Mouse (Mus musculus): ENCODE results near the gene Gps2. TPM values are rescaled to one million over a fixed set of nuclear protein-coding genes. Genes with fewer than 3 reads are reported as not detected.
"Not testable (repeated sequence)": the region's sequence is repeated elsewhere in the genome, so short reads cannot be mapped to it uniquely, and the experiment has no call there.

Gene Gps2
- total RNA-seq, 2 experiments from 2014 or later: 26.2 to 27.5 TPM

DNA sequence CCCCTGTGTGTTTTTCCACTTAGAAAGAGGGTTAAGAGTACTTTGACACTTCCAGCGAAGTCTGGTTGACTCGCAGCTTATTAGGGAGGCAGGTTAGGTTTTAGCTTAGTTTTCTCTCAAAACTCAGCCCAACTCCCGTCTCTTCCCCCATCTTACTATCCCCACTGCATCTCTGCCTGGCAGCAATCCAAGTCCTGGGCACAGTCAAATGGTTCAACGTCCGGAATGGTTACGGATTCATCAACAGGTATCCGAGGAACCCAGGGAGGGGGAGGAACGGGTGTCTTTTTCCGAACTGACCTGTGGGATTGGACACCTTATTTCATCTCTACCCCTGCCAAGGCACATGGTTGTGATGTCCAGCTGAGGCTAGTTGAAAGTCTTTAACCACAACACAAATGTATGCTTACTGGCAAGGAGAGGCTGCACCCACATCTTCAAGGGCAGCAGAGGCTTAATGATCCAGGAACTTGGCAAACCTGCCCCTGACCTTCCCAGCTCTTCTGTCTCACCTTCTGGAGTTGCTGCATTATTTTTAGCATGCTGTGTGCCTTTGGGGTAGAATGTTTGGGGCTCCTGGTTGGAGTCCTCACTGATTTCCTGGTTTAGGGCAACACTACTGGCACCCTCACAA is 23.1 kb downstream of the Gps2 start:
- DNase-seq: peak in 1 of 2 experiments; percentile 60

DNA sequence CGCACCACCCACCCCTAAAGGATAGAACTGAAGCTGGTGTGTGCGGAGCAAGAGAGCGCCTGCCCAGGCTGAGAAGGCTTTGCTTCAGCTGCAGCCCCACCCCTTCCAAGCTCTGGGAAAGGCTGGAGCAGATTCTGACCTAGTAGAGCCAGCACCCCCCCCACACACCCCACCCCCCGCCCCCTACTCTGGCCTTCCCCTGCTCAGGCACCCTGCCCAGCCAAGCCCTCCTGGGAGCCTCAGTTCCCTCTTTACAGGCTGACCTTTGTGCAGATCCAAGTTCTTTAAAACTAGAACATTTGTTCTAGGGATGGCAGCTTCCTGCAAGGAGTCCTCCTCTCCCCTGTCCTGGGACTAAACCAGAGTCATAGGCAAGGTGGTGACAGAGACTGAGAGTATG is 23.7 kb downstream of the Gps2 start:
- peak; percentile 71 to 76 for DNase-seq

DNA sequence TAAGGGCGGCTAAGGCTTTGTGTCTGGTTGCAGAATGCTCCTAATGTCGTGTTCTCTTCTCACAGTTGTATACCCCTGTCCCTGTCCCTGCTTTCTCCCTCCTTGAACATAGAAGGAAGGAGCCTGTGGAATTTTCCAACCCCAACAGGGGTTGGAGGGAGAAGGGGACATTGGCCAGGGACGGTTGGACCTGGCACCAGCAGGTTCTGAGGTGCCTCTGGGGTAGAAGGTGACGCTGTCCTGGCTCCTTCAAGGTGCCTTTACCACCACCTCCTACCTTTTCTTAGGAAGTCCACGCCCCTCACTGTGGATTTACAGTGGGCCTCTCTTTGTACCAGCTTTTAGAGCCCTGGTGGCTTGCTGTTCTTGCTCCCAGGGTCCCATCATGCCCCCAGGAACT is 24.1 kb downstream of the Gps2 start:
- no peak for DNase-seq

DNA sequence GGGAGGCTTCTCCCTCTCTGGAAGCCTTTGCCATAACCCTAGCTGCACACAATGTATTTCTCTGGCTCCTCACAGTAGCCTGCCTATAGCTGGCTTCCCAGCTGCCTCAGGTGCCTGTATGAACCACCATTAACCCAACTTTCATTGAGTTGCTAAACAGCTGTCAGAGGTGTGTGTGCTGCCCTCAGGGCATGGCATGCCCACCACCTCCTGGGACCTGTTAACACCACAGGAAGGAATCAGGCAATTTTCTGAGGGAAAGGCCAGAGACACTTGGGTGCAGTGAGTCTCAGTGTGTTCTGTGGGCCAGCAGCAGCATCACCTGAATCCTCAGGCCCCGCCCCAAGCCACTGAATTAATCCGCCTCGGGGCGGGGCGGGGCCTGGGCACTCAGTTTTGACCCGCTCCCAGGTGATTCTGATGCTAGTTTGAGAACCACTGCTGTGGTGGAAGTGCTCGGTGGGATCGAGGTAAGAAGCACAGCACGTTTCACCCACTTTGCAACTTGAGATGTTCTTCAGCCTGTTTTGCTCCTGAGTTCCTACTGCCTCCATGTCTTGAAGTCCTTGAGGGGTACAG is 24.8 kb downstream of the Gps2 start:
- DNase-seq: no peak

DNA sequence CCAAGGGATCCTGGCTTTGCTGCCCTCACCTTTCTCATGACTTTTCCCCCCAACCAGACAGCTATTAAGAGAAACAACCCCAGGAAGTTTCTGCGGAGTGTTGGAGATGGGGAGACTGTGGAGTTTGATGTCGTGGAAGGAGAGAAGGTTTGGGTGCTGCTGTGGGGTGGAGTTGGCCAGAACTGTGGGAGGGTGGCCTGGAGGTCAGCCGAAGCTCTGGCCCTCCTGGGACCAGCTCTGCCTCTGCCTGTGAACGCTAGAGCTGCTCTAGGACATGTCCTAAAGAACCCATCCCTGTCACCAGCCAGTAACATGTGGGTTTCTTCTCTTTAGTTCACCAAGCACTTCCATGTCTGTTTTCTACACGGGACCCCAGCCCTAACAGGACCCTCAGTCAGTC is 25.5 kb downstream of the Gps2 start:
- DNase-seq: peak; percentile 31 to 33

DNA sequence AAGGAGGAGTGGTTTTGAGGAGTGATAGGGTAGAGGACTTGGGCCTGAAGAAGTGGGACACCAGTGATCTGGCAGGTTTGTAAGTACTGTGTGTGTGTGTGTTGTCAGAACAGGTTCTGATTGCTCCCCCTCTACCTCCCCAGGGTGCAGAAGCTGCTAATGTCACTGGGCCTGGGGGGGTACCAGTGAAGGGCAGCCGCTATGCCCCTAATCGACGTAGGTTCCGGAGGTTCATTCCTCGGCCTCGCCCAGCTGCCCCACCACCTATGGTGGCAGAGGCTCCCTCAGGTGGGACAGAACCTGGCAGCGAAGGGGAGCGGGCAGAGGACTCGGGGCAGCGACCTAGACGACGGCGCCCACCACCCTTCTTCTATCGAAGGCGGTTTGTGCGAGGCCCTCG is 26.0 kb downstream of the Gps2 start:
- DNase-seq: no peak

DNA sequence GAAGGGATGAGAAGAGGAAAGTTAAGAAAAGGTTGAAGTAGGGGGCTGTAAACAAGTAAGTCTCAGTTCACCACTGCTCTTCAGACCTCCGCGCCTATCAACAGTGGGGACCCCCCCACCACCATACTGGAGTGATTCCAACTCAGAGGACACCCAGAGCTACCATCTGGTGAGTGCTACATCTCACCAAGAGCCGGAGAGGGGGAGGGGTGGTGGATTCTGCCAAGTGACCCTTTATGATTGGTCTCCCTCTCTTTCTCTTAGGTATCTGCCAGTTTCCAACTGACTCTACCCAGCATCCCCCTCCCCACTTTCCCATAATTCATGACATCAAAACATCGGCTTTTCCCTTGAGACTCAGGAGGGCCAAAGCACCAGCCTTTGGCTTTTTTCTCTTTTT is 27.3 kb downstream of the Gps2 start:
- DNase-seq: peak in 1 of 2 experiments; percentile 21

DNA sequence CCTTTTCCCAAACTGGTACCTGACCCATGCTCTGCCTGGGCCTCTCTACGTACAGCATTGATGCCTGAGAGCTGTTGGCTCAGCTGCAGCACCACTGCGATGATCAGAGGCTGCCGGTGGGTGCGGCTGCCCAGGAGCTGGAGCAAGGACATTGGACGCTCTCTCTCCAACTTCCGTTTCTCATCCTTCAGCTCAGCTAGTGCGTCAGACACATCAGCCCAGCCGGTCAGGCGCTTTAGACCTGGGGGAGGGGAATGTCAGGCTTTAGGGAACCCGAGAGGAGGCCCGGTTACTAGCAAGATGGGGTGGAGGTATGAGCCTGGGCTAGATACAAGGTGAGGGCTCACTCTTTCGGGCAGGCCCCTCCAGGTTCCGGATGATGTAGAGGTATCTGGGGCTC is 31.5 kb downstream of the Gps2 start:
- peak in 1 of 2 experiments; percentile 26 for DNase-seq

DNA sequence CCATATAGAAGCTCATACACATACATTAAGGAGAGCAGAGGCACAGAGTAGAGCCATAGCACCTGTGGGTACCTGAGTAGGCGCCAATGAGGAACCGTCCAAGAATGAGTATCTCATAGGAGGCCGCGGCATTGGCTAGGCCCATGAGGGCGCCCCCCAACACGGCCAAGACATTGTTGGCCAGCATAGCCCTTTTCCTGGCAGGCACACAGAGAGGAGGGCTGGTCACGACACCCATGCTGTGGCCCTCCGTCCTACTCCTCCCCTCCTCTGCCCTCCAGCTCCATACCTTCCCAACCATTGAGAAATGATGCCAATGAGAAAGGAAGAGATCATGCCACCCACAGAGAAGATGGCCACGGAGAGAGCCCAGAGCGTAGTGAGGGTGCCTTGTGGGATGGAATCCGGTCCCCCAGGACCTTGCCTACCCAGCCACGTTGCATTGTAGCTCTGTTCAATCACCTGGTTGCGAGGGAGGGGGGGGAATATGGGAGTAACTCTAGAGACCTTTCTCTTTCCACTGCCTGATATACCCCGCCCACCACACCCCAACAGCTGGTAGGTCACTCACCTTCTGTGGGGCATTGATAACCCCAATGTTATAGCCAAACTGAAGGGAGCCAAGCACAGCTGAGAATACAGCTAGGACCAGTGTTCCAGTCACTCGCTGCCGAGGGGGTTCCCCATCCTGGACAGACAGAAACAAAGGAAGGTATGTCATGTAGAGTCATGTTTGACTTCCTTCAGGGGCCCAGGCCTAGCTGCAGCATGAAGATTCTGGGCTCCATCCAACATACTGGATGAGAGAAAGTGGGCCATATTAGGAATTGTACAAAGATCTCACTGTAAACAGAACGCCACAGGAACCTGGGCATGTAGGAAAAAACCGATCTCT is 32.6 kb downstream of the Gps2 start:
- no peak for DNase-seq

DNA sequence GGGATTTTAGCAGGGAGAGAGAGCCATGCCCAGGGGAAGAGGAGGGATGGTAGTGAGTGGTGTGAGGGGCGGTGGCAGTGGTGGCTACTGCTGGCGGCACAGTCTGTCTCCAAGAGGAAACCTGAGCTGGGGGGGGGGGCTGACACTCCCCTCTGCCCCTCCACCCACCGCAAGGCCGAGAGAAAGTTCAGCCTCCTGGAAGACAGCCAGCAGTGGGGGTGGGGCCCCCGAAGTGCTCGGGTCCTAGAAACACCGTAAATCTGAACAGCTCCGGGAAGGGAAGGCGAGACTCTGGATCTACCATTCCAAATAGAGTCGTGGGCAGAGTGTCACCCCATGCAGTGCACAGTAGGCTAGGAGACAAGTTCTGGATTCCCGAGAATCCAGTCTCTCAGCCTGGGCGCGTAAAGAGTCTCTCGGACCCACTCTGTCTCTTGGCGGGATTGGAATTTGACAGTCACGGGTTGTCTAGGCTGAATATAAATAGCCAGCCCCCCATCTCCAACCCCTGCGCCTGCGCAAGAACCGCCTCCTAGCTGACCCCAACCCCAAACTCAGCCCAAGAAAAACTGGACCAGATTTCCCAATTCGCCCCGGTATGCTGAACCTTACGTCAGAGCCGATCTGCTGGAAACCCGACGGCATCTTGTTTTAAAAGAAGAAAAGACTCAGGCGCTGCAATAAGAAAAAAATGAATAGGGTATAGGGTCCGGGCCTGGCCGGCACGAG is 33.8 kb downstream of the Gps2 start:
- DNase-seq: peak; percentile 66 to 83

DNA sequence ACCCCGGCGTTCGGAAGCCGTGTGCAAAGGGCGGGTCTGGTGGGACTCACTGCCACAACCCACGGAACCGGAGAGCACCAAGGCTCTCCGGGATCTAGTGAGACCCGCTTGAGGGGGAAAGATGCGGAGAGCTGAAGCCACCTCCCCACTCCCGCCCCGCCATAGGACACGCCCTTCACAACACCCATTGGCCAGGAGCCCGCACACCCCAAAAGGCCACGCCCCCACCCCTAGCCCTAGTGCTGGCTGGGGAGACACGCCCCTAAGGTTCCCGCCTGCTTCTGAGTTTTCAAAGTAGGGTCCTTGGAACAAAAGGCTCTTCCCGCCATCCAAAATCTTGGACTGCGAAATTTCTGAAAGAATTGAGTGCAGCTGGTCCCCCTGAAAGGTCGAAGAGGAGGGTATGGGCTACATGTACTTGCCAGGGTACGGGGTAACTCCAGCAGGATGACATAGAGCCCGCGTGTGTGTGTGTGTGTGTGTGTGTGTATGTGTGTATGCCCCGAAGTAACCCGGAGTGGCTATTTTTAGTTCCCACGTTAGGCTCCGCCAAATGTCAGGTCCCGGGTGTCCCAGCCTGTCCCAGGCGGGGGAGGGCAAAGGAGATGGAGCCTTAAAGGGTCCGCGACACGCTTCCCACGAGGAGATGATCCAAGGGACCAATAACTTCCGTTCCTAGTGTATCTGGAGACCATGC is 34.5 kb downstream of the Gps2 start, which contains the start of gene Slc2a4:
Gene Slc2a4 (minus strand): TSS at position 123 of the 697 bp plus-strand sequence.
- peak; percentile 94 for DNase-seq

DNA sequence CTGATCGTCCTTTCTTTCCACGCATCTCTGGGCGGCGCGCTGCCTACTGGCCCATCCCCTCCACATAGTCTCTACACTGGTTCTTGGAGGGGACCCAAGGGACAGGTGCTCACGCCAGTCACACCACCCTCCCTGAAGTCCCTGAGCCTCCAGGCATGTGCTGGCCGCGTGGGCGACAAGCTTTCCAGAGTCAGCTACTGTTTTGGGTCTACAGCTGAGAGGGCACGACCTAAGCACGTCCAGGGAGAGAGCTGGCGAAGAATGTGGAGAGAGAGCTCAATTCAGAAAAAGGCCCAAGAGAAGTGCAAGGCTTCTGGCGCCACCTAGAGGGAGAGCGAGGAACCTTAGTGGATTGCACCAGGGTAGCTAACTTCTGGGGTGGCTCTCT is 35.1 kb downstream of the Gps2 start:
- peak; percentile 90 to 96 for DNase-seq

DNA sequence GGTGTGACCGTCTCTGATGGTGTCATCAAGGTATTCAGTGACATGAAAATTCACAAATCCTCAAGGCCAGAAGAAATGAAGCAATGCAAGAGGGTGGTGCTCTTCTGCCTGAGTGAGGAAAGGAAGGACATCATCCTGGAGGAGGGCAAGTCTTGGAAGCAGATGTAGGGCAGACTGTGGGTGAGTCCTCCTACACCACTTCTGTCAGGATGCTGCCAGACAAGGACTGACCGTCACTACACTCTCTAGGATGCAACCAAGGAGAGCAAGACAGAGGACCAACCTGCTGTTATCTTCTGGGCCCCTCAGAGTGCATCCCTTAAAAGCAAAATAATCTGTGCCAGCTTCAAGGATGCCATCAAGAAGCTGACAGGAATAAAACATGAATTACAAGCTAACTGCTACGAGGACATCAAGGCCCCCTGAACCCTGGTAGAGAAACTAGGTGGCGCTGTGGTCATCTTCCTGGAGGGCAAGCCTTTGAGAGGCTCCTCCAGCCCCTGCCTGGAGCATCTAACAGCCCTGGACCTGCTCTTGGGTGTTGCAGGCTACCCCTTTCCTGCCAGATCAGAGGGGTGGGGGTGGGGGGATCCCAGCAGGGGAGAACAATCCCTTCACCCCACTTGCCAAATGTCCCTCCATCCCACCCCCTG is 37.2 kb downstream of the Gps2 start:
- DNase-seq: no peak

DNA sequence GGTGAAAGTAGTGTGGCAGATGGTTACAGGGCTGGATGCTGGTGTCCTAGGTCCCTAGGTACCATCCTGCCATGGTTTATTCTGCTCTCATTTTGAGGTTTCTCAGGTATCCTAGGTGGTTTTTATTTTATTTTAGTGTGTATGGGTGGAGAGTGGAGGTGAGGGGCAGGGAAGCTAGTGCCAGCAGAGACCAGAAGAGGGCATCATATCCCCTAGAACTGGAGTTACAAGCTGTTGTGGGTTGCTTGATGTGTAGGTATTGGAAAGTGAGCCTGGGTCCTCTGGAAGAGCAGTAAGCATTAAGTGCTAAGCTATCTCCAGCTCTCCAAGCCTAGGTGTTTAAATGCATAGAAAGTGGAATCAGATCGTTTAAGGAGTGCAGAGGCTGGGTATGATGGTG is 38.6 kb downstream of the Gps2 start:
- no peak for DNase-seq

DNA sequence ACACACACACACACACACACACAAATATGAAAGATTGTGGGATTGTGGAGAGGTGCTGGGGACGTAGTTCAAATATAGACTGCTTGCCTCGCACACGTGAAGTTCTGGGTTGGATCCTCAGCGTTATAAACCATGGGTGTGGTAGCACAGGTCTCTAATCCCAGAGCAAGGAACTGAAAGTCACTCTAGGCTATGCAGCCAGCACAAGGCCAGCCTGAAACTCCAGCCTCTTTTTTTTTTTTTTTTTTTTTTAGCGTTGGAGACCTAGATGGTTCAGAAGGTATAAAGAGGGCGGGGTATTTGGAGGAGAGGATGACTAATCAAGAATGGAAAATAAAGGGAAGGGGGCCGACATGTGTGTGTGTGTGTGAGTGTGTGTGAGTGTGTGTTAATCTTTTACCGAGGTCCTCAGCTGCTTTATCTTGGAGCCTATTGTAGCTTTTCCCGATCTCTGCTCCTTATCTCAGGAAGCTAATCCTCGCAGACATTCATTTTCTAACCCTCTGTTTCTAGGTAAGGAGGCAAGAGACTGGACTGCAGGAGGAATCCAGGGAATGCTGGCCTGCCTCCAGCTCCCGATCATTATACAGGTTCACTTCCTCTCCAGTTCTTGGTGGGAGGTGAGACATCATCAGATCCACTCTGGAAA is 39.7 kb downstream of the Gps2 start:
- DNase-seq: no peak

DNA sequence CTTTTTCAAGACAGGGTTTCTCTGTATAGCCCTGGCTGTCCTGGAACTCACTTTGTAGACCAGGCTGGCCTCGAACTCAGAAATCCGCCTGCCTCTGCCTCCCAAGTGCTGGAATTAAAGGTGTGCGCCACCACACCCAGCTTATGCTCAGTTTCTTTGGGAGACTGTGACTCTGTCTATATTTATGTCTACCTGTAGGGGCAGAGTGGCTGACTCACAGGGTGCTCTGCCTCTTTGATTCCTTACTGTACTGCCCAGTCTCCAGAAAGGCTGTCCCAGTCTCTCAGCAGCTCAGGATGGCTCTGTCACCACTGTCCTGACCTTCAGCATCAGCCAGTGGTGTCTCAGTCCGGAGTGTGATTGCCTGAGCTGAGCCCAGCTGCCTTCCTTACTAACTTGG is 41.9 kb downstream of the Gps2 start:
- not testable (repeated sequence) for DNase-seq

DNA sequence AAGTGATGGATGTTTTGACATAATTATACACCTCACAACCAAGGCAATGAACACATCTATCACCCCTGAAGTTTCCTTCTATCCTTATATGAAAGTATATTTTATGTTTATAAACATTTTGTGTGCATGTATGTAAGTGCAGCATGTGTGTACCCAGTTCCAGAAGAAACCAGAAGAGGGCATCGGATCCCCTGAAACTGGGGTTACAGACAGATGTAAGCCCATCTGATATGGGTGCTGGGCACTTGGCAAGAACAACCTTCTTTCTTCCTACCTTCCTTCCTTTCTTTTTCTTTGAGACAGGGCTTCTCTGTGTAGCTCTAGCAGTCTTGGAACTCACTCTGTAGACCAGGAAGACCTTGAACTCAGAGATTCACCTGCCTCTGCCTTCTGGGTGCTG is 42.5 kb downstream of the Gps2 start:
- DNase-seq: no peak

DNA sequence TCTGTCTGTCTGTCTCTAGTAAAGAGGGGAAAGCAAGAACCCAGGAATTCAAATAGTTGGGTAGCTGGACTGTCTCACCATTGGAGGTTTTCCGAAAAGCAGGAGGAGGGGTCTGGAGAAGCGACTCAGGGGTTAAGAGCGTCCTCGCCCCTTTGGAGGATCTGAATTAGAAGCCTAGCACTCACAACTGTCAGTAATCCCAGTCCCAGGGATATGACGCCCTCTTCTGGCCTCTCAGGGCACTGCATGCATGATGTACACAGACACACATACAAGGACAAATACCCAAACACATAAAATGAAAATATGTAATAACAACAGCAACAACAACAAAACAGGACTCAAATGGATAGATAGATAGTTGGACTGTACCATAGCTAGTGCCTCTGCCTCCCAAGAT is 46.9 kb downstream of the Gps2 start:
- DNase-seq: no peak

DNA sequence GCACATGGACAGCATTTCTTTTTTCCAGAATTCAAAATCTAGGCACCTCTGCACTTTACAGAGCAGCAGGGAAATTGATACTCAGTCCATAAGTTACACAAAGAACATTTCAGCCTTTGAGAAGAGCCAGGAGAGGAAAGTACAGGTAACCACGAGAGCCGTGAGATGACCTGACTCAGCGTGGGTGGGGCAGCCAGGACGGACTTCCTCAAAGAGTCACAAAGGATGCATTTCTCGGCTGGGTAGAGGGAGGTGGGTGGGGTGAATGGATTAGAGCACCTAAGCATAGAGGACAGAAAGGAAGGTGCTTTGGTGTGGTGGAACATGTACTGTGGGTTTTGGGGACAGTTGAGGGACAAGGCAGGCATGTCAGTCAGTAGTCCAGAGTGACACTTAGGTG is 48.2 kb downstream of the Gps2 start:
- no peak for DNase-seq

DNA sequence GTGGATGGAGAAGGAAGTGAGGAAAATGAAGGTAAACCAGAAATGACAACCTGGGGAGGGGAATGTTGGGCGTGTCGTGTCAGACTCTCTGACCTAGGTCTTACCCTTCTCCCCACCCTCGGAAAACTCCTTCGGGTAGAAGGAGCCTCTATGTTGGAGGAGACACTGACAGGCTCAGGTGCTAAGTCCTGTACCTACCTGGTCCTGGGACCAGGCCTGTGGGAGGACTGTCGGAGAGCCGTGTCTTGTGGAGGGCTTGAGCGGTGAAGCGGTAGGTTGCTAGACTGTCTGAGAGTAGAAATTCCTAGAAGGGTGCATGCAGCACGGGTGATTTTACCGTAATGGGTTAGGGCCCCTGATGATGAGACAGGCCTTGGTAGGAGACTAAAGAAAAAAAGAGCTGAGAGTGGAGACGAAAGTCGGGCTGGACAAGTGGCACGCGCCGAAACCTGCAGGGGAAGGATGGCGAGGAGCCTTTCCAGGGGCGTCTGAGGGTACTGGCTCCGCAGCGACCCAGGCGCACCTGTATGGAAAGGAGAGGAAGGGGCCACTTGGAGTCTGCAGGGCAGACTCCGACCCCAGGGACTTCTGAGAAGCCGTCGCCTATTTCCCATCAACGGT is 51.1 kb downstream of the Gps2 start, which contains the start of gene Cldn7:
Gene Cldn7 (plus strand): TSS at position 130 of the 621 bp plus-strand sequence.
- no peak for DNase-seq

All from heart, adult 18-20 months (tissue).